Mouse (Mus musculus) forebrain, embryonic 13.5 days (tissue): ENCODE measurements at regions not wholly inside any gene's neighbourhood (a gene's known extent, or its start where the extent isn't known, plus 50 kb on each side); places are given as distances from the start of the nearest gene placed in this dataset.
"Not testable (repeated sequence)": the region's sequence is repeated elsewhere in the genome, so short reads cannot be mapped to it uniquely, and the experiment has no call there.

ENCODE experiments used
- ATAC-seq: fragments of 200-750 bp; cut with Nextera tagmentation; 2 replicates; pipeline ENCODE4 v1.8.0; 2017
- H3K27ac ChIP-seq: fragments of 300-500 bp; sonication (generic); 2 replicates; pipeline ENCODE4 v1.5.1; 2015; ENCODE audit warnings: inconsistent platforms, mild to moderate bottlenecking, moderate library complexity
- H3K27me3 ChIP-seq: fragments of 300-500 bp; sonication (generic); 2 replicates; pipeline ENCODE4 v1.6.1; 2015; ENCODE audit warnings: mild to moderate bottlenecking, inconsistent platforms
- H3K36me3 ChIP-seq: fragments of 300-500 bp; sonication (generic); 2 replicates; pipeline ENCODE4 v1.6.1; 2015; ENCODE audit warnings: mild to moderate bottlenecking, inconsistent platforms; ENCODE audit not compliant: poor library complexity, severe bottlenecking
- H3K4me1 ChIP-seq: fragments of 300-500 bp; sonication (generic); 2 replicates; pipeline ENCODE4 v1.6.1; 2015; ENCODE audit warnings: inconsistent platforms
- H3K4me2 ChIP-seq: fragments of 300-500 bp; sonication (generic); 2 replicates; pipeline ENCODE4 v1.6.1; 2015; ENCODE audit warnings: inconsistent platforms, mild to moderate bottlenecking, moderate library complexity
- H3K4me3 ChIP-seq: fragments of 300-500 bp; sonication (generic); 2 replicates; pipeline ENCODE4 v1.5.1; 2015; ENCODE audit warnings: mild to moderate bottlenecking, inconsistent platforms
- H3K9ac ChIP-seq: fragments of 300-500 bp; sonication (generic); 2 replicates; pipeline ENCODE4 v1.6.1; 2015; ENCODE audit warnings: mild to moderate bottlenecking, inconsistent platforms
- H3K9me3 ChIP-seq: fragments of 300-500 bp; sonication (generic); replicated peaks from 2 replicates; pipeline ENCODE4 v1.6.1; 2016; ENCODE audit warnings: inconsistent platforms
- WGBS: fragments of 180-500 bp; shearing (Covaris S2); methylation state at CpG from one replicate; pipeline ENCODE4 v1.1.7; 2015; 5-methylcytosine and 5-hydroxymethylcytosine counted together

DNA sequence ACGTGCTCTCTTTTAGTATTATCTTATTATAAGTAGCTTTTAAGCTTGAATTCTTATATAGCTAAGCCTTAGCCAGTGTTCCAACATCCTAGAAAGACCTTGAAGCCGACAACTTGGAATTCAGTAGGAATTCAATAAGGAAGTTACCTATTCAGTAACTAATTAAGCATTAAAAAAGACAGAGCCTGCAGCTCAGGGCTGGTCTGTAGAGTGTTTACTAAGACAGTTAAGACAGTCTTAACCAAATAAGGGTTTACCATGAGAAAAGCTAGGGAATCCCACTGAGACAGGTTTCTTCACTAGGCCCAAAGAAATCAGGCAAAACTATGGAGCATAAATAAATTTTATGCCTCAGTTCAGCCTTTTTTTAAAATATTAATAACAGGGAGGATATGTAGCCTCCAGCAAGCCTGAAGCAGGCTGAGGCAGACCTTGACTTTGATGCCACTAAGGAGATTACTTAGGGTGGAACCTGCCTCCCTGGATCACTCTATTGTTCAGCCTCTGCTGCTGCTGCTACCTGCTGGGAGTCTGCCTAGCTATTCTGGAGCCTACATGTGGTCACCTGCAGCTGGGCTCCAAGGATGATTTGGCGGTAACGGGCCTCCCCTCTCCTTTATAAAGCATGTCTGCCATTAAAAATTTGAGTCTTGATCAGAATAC is 186.5 kb upstream of the Phyhipl start:
- 80% methylated on average over 4 of the region's 4 CpGs for whole genome bisulfite sequencing
- Histone ChIP-seq H3K27ac (no peak overlapping the region), H3K9ac (no peak overlapping the region), H3K4me2 (no peak overlapping the region), H3K4me1 (no peaks in the 10 kb centered on the region), H3K36me3 (no peaks in the 10 kb centered on the region), H3K9me3 (peaks cover 15% of the 10 kb centered on the region; the same call in 1 of the 2 replicates), H3K4me3 (no peak overlapping the region), H3K27me3 (no peaks in the 10 kb centered on the region)
- no peak for ATAC-seq

DNA sequence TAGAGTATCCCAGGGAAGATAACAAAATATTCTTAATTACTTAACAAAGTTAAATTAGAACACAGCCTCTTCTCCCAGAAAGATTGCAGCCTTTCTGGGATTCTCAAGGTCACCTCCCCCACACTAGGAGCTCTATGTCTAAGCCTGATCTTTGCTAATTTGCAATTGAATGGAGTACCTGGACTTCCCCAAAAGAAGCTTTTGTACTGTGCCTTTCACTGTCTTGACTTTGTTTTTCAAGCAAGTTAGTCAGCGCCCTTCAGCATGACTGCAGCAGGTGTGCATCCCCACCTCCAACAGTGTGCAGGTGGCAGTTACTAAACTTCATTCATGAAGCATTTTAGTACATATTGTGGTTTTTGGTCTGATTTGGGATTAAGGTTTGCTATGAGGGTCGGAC is 185.4 kb upstream of the Phyhipl start:
- H3K4me2 ChIP-seq, result not testable (repeated sequence)
- H3K9me3 ChIP-seq, result peaks cover 15% of the 10 kb centered on the region; the same call in 1 of the 2 replicates

DNA sequence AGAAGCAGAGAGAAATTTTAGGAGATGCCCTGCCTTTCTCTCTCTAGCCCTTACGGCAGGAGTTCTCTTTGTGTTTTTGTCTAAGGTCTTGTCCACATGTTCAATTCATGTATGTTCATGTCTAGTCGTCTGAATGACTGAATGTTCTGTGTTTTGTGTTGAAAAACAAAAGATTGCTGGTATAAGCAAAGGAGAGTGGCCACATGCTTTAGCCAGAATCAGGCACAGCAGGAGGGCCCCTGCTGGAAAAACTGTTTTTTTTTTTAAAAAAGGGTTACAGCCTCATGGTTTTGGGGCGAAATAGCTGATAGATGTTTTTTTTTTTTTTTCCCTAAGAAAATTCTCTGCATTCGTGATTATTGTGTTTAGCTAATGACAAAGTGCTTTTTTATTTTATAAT is 182.4 kb upstream of the Phyhipl start:
- Histone ChIP-seq H3K4me3 (no peak overlapping the region), H3K36me3 (no peaks in the 10 kb centered on the region), H3K9me3 (peaks cover 15% of the 10 kb centered on the region; the same call in 1 of the 2 replicates), H3K9ac (no peak overlapping the region), H3K27me3 (no peaks in the 10 kb centered on the region), H3K27ac (no peak overlapping the region), H3K4me2 (no peak overlapping the region), H3K4me1 (no peaks in the 10 kb centered on the region)
- ATAC-seq, result no peak
- 79% methylated on average over 4 of the region's 4 CpGs for WGBS

More for the DNA sequence above, 185.4 kb upstream of the Phyhipl start:
- not testable (repeated sequence) for H3K4me1 ChIP-seq, H3K36me3 ChIP-seq, H3K9ac ChIP-seq, ATAC-seq, H3K4me3 ChIP-seq, H3K27me3 ChIP-seq, H3K27ac ChIP-seq
- 86% methylated on average over 2 of the region's 2 CpGs for WGBS

DNA sequence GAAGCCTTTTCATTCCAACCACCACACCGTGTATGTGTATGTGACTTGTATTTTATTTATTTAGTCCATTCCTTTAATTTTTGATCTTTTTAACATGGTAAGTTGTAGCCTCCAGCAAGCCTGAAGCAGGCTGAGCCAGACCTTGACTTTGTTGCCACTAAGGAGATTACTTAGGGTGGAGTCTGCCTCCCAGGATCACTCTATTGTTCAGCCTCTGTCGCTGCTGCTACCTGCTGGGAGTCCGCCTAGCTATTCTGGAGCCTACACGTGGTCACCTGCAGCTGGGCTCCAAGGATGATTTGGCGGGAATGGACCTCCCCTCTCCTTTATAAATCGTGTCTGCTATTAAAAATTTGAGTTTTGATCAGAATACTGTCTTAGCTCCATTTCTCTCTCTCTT is 181.6 kb upstream of the Phyhipl start:
- no peaks in the 10 kb centered on the region for H3K36me3 ChIP-seq
- WGBS, result 82% methylated on average over 6 of the region's 6 CpGs
- no peak overlapping the region for H3K27ac ChIP-seq
- peaks cover 11% of the 10 kb centered on the region; the same call in 1 of the 2 replicates for H3K9me3 ChIP-seq
- ATAC-seq, result no peak
- H3K4me1 ChIP-seq, result no peaks in the 10 kb centered on the region
- no peak overlapping the region for H3K4me3 ChIP-seq
- no peak overlapping the region for H3K9ac ChIP-seq
- no peaks in the 10 kb centered on the region for H3K27me3 ChIP-seq
- no peak overlapping the region for H3K4me2 ChIP-seq

DNA sequence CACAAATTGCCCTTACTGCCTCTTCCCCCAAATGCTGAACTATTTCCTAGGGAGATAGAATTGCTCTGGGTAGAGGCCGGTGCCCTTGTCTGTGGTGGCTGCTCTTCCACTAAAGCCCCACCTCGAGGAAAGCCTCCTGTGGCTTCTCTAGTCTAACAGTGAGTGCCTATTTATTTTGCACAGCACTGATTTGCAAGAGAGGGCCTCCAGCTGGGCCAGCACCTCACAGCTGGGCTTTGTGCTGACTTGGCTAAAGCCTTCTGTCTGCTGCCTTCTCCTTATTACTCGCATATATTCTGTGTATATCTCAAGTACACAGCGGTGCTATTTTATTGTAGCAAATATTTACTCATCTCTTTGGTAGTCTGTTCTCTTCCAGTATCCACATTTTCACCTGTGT is 176.9 kb upstream of the Phyhipl start:
- WGBS, result 52% methylated on average over 4 of the region's 4 CpGs
- Histone ChIP-seq H3K4me2 (no peak overlapping the region), H3K4me3 (no peak overlapping the region)

DNA sequence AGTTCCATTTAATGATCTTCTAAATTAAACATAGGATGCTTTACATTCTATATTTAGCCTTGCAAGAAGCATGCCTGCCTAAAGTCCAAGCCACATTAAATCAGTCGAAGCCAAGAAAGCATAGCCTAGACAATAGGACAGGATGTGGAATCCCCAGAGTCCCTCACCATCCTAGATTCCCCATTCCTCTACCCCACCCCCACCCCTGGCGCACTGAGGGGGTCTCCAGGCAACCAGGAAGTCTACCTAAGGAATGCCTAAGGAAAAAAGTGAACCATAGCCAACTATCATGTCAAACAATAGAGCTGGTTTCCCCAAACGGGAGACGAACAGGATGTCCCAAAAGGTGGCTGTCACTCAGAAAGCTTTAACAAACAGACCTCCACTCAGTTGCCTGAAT is 172.5 kb upstream of the Phyhipl start:
- 26% methylated on average over 4 of the region's 4 CpGs for WGBS
- no peaks in the 10 kb centered on the region for H3K4me1 ChIP-seq
- H3K36me3 ChIP-seq, result no peaks in the 10 kb centered on the region
- H3K4me3 ChIP-seq, result no peak overlapping the region
- H3K27me3 ChIP-seq, result no peaks in the 10 kb centered on the region
- H3K9ac ChIP-seq, result no peak overlapping the region
- ATAC-seq, result no peak
- H3K9me3 ChIP-seq, result no peaks in the 10 kb centered on the region
- H3K4me2 ChIP-seq, result no peak overlapping the region
- no peak overlapping the region for H3K27ac ChIP-seq

More for the DNA sequence above, 176.9 kb upstream of the Phyhipl start:
- no peak overlapping the region for H3K9ac ChIP-seq
- no peak overlapping the region for H3K27ac ChIP-seq
- H3K9me3 ChIP-seq, result 0 out of 2 replicates have a peak, but pooled peaks cover under 1% of the 10 kb centered on the region
- no peak for ATAC-seq
- H3K27me3 ChIP-seq, result no peaks in the 10 kb centered on the region
- no peaks in the 10 kb centered on the region for H3K4me1 ChIP-seq
- no peaks in the 10 kb centered on the region for H3K36me3 ChIP-seq

DNA sequence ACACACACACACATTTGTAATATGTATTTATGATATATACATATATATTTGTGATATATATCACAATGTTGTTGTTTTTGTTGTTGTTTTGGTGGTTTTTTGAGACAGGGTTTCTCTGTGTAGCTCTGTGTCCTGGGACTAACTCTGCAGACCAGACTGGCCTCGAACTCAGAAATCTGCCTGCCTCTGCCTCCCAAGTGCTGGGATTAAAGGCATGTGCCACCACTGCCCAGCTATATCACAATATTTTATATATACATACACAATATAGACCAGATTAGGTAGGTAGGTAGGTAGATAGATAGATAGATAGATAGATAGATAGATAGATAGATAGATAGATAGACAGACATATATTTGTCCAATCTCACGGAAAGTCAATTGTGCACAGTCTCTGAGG is 171.8 kb upstream of the Phyhipl start:
- 95% methylated on average over 2 of the region's 2 CpGs for WGBS
- H3K4me1 ChIP-seq, H3K4me2 ChIP-seq, H3K9me3 ChIP-seq, H3K27me3 ChIP-seq, H3K27ac ChIP-seq, ATAC-seq, H3K36me3 ChIP-seq, H3K4me3 ChIP-seq, H3K9ac ChIP-seq: not testable (repeated sequence)

DNA sequence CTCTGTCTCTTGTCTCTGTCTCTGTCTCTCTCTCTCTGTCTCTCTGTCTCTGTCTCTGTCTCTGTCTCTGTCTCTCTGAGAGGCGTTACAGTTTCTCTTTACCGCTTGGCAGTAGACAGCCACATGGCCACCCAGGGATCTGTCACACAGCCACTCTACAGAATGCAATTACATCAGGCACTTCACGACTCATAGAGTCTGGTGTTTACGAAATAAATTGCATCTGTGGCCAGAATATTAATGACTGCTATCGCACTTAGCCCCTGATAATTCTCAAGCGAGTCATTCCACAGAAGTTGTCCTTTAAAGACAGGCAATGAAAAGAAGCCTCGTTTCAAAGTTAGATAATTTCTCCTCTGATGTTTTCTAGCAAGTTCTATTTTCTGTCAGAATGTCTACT is 170.9 kb upstream of the Phyhipl start:
- Histone ChIP-seq H3K9ac (no peak overlapping the region), H3K4me3 (no peak overlapping the region), H3K4me2 (no peak overlapping the region), H3K27ac (no peak overlapping the region), H3K36me3 (no peaks in the 10 kb centered on the region), H3K4me1 (no peaks in the 10 kb centered on the region), H3K9me3 (no peaks in the 10 kb centered on the region), H3K27me3 (no peaks in the 10 kb centered on the region)
- 53% methylated on average over 7 of the region's 7 CpGs for WGBS
- no peak for ATAC-seq

DNA sequence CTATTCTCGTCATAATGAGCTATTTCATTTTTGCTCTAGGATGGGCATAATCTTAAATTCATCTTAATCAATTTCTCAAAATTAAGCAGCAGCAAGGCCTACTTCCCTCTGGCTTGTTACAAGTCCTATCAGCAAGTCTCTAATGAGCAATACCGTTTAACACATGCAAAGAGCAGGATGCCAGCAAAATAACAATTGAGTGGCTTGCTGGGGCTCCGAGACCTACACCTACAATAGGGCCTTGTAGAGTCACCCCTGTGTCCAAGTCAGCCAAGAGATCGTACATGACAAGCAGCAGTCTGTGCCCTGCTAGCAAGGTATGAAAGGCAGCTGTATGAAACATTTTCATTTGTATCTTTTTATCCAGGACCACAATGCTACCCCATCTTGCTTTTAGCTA is 169.7 kb upstream of the Phyhipl start:
- 53% methylated on average over 4 of the region's 4 CpGs for WGBS

DNA sequence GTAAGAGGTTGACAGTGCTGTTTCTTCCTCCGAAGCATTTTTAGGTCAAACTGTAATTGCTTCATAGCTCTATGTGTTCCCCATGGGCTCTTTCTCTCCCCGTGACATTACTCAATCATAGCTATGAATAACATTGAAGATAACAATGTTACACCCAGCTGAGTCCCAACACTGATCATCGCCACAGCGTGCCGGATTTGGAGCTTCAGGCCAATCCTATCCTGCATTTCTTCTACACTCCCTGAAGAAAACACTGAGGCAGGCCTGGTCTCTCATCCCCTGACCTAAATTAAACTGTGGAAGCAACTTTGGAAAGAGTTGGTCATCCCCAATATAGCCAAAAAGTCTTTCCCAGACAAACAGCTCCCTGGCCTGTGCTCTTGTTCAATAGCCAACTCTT is 168.7 kb upstream of the Phyhipl start:
- H3K36me3 ChIP-seq, result no peaks in the 10 kb centered on the region
- no peak overlapping the region for H3K27ac ChIP-seq
- no peaks in the 10 kb centered on the region for H3K9me3 ChIP-seq
- H3K4me2 ChIP-seq, result no peak overlapping the region
- ATAC-seq, result no peak
- H3K4me1 ChIP-seq, result no peaks in the 10 kb centered on the region
- H3K9ac ChIP-seq, result no peak overlapping the region
- 88% methylated on average over 5 of the region's 5 CpGs for WGBS
- no peaks in the 10 kb centered on the region for H3K27me3 ChIP-seq
- no peak overlapping the region for H3K4me3 ChIP-seq

More for the DNA sequence above, 169.7 kb upstream of the Phyhipl start:
- Histone ChIP-seq H3K9ac (no peak overlapping the region), H3K4me3 (no peak overlapping the region), H3K27me3 (no peaks in the 10 kb centered on the region), H3K27ac (no peak overlapping the region), H3K4me1 (no peaks in the 10 kb centered on the region), H3K36me3 (no peaks in the 10 kb centered on the region), H3K4me2 (no peak overlapping the region), H3K9me3 (no peaks in the 10 kb centered on the region)
- ATAC-seq, result no peak

DNA sequence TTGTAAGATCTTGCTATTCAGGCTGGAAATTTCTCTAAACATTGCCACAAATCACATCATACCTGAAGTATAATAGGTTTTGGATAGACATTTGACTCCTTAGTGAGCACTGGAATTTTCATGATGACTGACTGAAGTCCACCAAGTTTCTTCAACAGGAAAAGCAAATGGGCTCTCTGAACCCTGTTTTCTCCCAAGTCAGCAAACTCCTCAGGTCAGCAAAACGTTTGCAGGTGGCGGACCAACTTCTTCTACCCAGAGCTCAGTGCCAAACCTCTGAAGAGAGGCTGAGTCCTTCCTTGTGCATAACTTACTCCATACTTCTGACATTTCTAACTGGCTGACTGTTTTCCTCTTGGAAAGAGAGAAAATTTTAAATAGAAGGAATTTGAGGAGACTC is 164.2 kb upstream of the Phyhipl start:
- ATAC-seq, result no peak
- H3K9ac ChIP-seq, result no peak overlapping the region

DNA sequence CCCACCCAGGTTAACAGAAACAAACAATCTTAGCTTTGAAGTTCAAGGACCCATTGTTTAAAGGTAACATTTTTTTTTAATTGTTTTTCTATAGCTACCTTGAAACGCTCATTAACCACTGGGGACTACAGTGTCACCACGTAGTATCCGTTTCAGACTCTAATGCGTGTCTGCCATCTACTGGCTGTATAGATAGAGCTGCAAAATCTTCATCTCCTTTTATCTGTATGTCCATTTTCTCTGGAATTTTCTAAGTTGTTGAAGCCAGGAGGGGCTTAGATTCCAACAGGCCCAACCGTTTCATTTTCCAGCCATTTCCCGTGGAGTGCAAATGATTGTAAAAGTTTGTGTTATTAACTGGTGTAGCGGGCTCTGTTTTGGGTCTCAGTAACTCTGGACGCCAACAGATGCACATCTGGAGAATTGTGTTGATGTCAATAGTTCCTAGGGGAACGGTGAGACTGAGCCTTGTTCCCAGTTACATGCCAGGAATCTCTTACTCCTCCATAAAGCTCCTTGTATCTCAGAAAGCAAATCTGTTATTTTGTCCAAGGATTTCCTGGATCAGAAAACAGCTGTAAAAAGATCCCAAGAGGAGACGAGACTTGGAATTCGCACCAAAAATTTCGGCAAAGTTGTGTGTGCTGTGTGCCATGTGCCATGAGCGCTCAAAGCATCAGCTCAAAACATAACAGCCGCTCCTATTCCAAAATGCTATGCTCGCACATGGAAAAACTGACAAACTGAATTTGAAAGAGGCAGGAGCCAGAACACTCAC is 158.8 kb upstream of the Phyhipl start:
- 0 out of 2 replicates have a peak, but pooled peaks have one; percentile 59 for ATAC-seq
- Histone ChIP-seq H3K36me3 (no peaks in the 10 kb centered on the region), H3K4me1 (no peaks in the 10 kb centered on the region), H3K4me2 (no peak overlapping the region), H3K4me3 (no peak overlapping the region), H3K27me3 (no peaks in the 10 kb centered on the region), H3K9me3 (no peaks in the 10 kb centered on the region), H3K9ac (no peak overlapping the region), H3K27ac (no peak overlapping the region)
- WGBS, result 68% methylated on average over 15 of the region's 15 CpGs

More for the DNA sequence above, 164.2 kb upstream of the Phyhipl start:
- Histone ChIP-seq H3K27ac (no peak overlapping the region), H3K36me3 (no peaks in the 10 kb centered on the region), H3K4me1 (no peaks in the 10 kb centered on the region), H3K4me3 (no peak overlapping the region), H3K27me3 (no peaks in the 10 kb centered on the region), H3K9me3 (no peaks in the 10 kb centered on the region), H3K4me2 (no peak overlapping the region)
- 75% methylated on average over 2 of the region's 2 CpGs for WGBS
